Mouse (Mus musculus): ENCODE measurements at regions not wholly inside any gene's neighbourhood (a gene's known extent, or its start where the extent isn't known, plus 50 kb on each side); places are given as distances from the start of the nearest gene placed in this dataset.

DNA sequence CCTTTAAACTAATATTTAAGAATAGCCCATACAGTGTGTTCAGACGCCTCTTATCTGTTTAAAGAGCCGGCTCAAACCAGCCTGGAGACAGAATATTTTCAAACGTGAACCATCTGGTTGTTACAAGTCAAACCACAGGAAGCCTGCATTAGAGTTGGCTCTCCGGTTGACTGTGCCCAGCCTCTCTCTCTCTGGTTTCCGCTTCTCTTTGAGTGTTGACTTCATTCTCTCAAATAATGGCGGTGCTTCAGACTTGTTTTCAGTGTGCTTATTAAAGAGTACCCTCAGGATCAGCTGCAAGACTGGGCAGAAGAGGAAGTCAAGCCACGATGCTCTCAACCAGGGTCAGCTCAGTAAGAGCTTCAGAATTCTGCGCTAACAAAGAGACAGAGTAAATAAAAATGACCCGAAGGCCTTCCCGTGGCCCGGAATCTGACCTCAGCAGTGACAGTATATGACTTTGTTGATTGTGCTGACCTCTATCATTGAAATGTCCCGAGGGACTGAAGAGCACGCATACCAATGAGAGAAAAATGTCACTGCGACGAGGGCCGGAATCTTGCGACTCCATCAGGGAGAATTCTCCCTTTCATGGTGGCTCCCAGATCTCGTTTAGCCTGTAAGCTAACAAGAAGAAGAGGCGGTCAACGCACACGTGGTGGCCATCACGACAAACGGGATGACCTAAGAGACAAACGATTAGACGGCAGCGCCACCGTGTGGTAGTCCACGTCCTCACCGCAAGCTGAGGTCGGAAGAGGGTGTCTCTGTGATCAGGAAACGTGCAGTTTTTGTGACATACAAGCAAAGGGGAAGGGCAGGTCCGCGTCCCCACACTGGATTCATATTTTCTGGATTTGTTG is 55.3 kb upstream of the Cpsf6 start:
- Histone ChIP-seq H3K9me3 (no peaks in the 10 kb centered on the region), H3K4me3 (peak overlapping the region; percentile 20), H3K9ac (no peak overlapping the region), H3K27ac (no peak overlapping the region), H3K4me2 (peak overlapping the region; percentile 50), H3K4me1 (peaks cover 31% of the 10 kb centered on the region), H3K27me3 (no peaks in the 10 kb centered on the region; the same call in 1 of the 2 replicates), H3K36me3 (no peaks in the 10 kb centered on the region)
- ATAC-seq (ENCODE audit: insufficient number of reproducible peaks, low FRiP score, low TSS enrichment, low read depth): peak; percentile 46; the same call in 1 of the 2 replicates
- WGBS: 16% methylated on average over 33 of the region's 33 CpGs

DNA sequence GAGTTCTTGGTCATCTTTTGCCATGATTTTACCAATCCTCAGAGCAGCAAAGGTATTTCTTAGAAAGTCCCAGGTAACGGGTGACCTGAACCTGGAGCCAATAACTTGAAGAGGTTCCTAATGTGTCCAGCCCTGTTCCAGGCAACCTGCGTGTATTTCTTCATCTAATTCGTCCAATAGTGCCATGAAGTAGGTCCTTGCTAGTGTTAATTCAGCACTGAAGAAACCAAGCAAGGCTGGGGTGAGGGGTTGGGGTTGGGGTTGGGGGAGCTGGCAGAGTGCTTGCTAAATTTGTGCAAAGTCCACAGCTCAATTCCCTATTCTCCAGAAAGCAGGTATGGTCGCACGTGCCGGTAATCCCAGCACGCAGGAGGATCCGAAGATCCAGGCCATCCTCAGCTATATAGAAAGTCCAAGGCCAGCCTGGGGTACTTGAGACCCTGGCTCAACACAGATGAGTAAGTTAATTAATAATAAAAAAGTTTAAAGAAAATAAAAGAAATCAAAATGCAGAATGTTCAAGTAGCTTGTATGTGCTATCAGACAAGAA is 54.6 kb upstream of the Cpsf6 start:
- H3K9ac ChIP-seq: no peak overlapping the region
- 93% methylated on average over 8 of the region's 8 CpGs for WGBS
- H3K36me3 ChIP-seq: no peaks in the 10 kb centered on the region
- no peak overlapping the region for H3K4me3 ChIP-seq
- no peaks in the 10 kb centered on the region; the same call in 1 of the 2 replicates for H3K27me3 ChIP-seq
- no peak overlapping the region for H3K4me2 ChIP-seq
- H3K9me3 ChIP-seq: no peaks in the 10 kb centered on the region
- peaks cover 31% of the 10 kb centered on the region for H3K4me1 ChIP-seq
- H3K27ac ChIP-seq: no peak overlapping the region
- no peak for ATAC-seq (ENCODE audit: insufficient number of reproducible peaks, low FRiP score, low TSS enrichment, low read depth)

GRCm38 (mm10) chr10:117433547-117434292 is 53.9 kb upstream of the Cpsf6 start:
- Histone ChIP-seq H3K4me2 (no peak overlapping the region), H3K36me3 (no peaks in the 10 kb centered on the region), H3K27me3 (no peaks in the 10 kb centered on the region; the same call in 1 of the 2 replicates), H3K9ac (no peak overlapping the region), H3K4me3 (no peak overlapping the region), H3K9me3 (no peaks in the 10 kb centered on the region), H3K27ac (no peak overlapping the region), H3K4me1 (peaks cover 31% of the 10 kb centered on the region)
- ATAC-seq (ENCODE audit: insufficient number of reproducible peaks, low FRiP score, low TSS enrichment, low read depth): no peak
- 84% methylated on average over 12 of the region's 12 CpGs for WGBS

GRCm38 (mm10) chr10:117432871-117433546 is 53.2 kb upstream of the Cpsf6 start:
- H3K4me2 ChIP-seq: peak overlapping the region; percentile 43; the same call in 1 of the 2 replicates
- no peak overlapping the region for H3K9ac ChIP-seq
- no peak for ATAC-seq (ENCODE audit: insufficient number of reproducible peaks, low FRiP score, low TSS enrichment, low read depth)
- H3K36me3 ChIP-seq: no peaks in the 10 kb centered on the region
- H3K27ac ChIP-seq: no peak overlapping the region
- no peaks in the 10 kb centered on the region for H3K9me3 ChIP-seq
- peaks cover 31% of the 10 kb centered on the region for H3K4me1 ChIP-seq
- WGBS: 92% methylated on average over 7 of the region's 7 CpGs
- no peaks in the 10 kb centered on the region; the same call in 1 of the 2 replicates for H3K27me3 ChIP-seq
- H3K4me3 ChIP-seq: no peak overlapping the region

- no peaks in the 10 kb centered on the region for H3K9me3 ChIP-seq
- peak overlapping the region; percentile 43 for H3K4me2 ChIP-seq
- H3K4me1 ChIP-seq: peaks cover 31% of the 10 kb centered on the region
- ATAC-seq (ENCODE audit: insufficient number of reproducible peaks, low FRiP score, low TSS enrichment, low read depth): peak; percentile 64; the same call in 1 of the 2 replicates
- no peaks in the 10 kb centered on the region; the same call in 1 of the 2 replicates for H3K27me3 ChIP-seq
- H3K36me3 ChIP-seq: no peaks in the 10 kb centered on the region
- no peak overlapping the region for H3K27ac ChIP-seq
- H3K4me3 ChIP-seq: peak overlapping the region; percentile 23; the same call in 1 of the 2 replicates
- WGBS: 6% methylated on average over 21 of the region's 21 CpGs
- no peak overlapping the region for H3K9ac ChIP-seq
Observed at GRCm38 (mm10) chr10:117432415-117432814, 52.6 kb upstream of the Cpsf6 start.

DNA sequence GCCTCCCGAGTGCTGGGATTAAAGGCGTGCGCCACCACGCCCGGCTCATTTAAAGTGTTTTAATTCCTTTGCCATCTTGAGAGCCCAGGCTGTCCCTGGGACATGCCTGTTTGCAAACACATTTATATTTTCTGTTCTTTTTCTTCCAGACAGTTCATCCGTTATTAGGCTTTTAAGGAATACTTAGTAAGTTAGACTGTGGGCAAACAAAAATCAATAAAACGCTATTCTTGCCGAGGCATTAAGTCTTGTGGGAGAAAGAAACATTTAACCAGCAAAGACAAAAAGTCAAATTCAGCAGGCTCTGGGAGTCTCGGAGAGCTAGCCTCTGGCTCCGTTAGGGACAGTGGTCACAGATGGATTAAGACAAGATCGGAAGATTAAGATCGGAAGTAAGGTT is 52.0 kb upstream of the Cpsf6 start:
- ATAC-seq (ENCODE audit: insufficient number of reproducible peaks, low FRiP score, low TSS enrichment, low read depth): no peak
- 72% methylated on average over 12 of the region's 12 CpGs for WGBS
- H3K4me2 ChIP-seq: peak overlapping the region; percentile 43
- no peak overlapping the region for H3K27ac ChIP-seq
- H3K36me3 ChIP-seq: no peaks in the 10 kb centered on the region
- H3K9me3 ChIP-seq: no peaks in the 10 kb centered on the region
- H3K9ac ChIP-seq: no peak overlapping the region
- no peaks in the 10 kb centered on the region; the same call in 1 of the 2 replicates for H3K27me3 ChIP-seq
- H3K4me1 ChIP-seq: peaks cover 29% of the 10 kb centered on the region
- H3K4me3 ChIP-seq: no peak overlapping the region

DNA sequence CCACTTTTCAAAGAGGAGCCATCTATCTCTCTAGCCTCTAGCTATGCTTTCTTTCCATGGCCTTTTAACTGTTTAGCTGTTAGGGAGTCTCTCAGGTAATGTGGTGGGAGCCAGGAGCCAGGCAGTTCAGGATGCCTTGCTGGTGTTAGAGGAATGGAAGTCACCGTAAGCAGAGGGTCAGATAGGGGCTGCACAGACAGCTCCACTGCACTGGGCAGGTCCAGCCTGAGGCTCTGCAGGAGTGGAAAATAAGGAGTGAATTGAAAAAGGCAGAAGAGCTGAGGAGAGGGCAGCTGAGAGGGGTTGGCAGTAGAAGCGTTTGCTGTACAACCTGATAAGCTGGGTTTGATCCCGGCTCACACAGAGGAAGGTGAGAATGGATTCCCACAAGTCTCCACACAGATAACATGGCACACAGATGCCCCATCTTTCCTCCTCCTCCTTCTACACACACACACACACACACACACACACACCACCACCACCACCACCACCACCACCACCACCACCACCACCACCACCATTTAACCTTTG is 51.3 kb upstream of the Cpsf6 start:
- no peak overlapping the region for H3K9ac ChIP-seq
- no peak overlapping the region for H3K27ac ChIP-seq
- WGBS: 94% methylated on average over 3 of the region's 3 CpGs
- H3K4me3 ChIP-seq: no peak overlapping the region
- no peaks in the 10 kb centered on the region for H3K9me3 ChIP-seq
- ATAC-seq (ENCODE audit: insufficient number of reproducible peaks, low FRiP score, low TSS enrichment, low read depth): no peak
- no peaks in the 10 kb centered on the region; the same call in 1 of the 2 replicates for H3K27me3 ChIP-seq
- no peak overlapping the region for H3K4me2 ChIP-seq
- peaks cover 23% of the 10 kb centered on the region for H3K4me1 ChIP-seq
- no peaks in the 10 kb centered on the region for H3K36me3 ChIP-seq

DNA sequence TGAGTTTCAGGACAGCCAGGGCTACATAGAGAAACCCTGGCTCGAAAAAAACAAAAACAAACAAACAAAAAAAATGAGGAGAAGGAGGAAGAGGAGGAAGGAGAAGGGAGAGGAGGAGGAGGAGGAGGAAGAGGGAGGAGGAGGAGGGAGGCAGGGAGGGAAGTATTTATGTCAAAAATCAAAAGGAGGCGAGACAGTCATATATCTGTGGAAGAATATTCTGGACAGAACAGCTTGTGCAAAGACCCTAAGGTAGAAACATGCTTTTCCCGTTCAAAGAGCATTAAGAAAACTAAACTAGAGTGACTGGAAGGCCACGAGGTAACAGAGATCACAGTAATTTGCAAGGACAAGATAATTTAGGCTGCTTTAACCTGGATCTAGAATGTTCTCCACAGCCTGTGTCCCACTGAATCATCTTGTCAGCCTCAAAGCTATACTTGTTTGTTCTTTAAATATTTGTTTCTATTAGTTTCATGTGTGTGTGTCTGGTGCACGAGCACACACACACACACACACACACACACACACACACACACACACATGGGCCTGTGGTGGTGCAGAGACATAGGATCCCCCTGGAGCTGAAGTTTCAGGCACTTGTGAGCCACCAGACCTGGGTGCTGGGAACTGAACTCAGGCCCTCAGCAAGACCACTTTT is 50.5 kb upstream of the Cpsf6 start:
- Histone ChIP-seq H3K9me3 (no peaks in the 10 kb centered on the region), H3K27ac (no peak overlapping the region), H3K9ac (no peak overlapping the region), H3K36me3 (no peaks in the 10 kb centered on the region), H3K4me1 (peaks cover 15% of the 10 kb centered on the region), H3K27me3 (no peaks in the 10 kb centered on the region), H3K4me3 (no peak overlapping the region), H3K4me2 (no peak overlapping the region)
- 79% methylated on average over 5 of the region's 5 CpGs for WGBS
- ATAC-seq (ENCODE audit: insufficient number of reproducible peaks, low FRiP score, low TSS enrichment, low read depth): no peak

- Histone ChIP-seq H3K27ac (no peak overlapping the region), H3K36me3 (no peaks in the 10 kb centered on the region), H3K4me2 (no peak overlapping the region), H3K4me3 (no peak overlapping the region), H3K4me1 (peaks cover 9% of the 10 kb centered on the region), H3K27me3 (no peaks in the 10 kb centered on the region), H3K9me3 (no peaks in the 10 kb centered on the region), H3K9ac (no peak overlapping the region)
- WGBS: 86% methylated on average over 19 of the region's 19 CpGs
- ATAC-seq (ENCODE audit: insufficient number of reproducible peaks, low FRiP score, low TSS enrichment, low read depth): no peak
Observed at GRCm38 (mm10) chr10:117429459-117430183, 49.8 kb upstream of the Cpsf6 start.
